Comparison of ENCODE assay signal across 9 mouse cellular contexts in the genomic region with DNA sequence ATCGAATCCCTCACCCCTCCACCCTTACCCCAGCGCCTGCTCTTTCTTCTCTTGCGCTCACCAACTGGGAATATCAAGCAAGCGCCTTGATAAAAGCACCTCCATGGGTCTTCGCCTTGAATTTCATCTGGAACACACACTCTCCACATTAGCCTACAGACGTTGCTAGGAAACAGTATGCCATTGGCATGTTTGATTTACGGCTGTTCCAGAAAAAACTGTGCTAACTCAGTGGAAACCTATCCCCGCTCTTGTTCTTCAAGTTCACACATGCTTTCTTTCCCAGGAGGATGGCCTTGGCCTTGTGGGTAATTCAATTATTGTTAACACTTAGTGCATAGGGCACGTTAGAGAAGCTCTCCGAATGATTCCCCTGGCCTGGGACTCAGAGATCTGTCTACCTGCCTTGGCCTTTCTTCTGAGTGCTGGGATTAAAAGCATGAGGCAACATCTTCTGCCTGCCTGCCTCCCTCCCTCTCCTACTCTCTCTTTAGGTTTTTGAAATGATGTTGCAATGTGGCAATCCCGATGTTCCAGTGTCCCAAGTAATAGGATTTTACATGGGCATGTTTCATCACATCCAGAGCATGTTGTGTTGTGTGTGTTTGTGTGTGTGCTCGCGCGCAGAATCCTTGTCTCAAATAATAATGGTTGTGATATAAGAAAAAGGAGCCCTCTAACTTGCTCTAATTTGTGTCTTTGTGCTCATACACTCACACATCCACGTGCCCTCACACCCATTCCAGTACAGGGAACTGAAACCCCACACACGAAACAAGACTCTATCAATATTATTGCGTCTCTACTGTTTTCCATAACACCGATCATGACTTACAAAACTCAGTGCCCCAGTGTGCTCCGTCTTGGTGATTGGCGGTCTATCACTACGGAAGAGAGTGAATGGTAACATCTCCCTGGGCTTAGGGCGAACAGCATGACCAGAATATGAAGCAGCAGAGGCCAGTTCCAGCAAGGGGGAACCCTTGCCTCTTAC. TPM values are rescaled to one million over a fixed set of nuclear protein-coding genes. Genes with fewer than 3 reads are reported as not detected.
DNase-seq lines count a peak whose midpoint lies in the region; ATAC-seq and TF ChIP-seq lines count a peak whose summit lies in the region.
"Had no signal": no experiment of that assay in that cellular context is flagged by ENCODE, and none has a peak within 500 bp of the region (broad histone marks: within the 10 kb centered on the region; RNA-seq: fewer than 3 reads in every experiment).

No protein-coding gene starts in this region.

- H3K4me2 ChIP-seq in neural tube, embryonic 11.5 days (ENCODE audit: low read depth) = peak overlapping the region; percentile 92; the same call in 1 of the 2 replicates
- peak overlapping the region; percentile 27 for H3K4me2 ChIP-seq in forebrain, embryonic 16.5 days (ENCODE audit: low read length)
- peak overlapping the region; percentile 86 for H3K4me2 ChIP-seq in liver, embryonic 14.5 days (ENCODE audit: low read depth)
- H3K4me2 ChIP-seq in stomach, embryonic 16.5 days (ENCODE audit: low read depth, low read length) = peak overlapping the region; percentile 23; the same call in 1 of the 2 replicates

- no peaks in the 10 kb centered on the region for H3K9me3 ChIP-seq in neural tube, embryonic 11.5 days (ENCODE audit: control insufficient read depth, low read length)
- no peaks in the 10 kb centered on the region for H3K9me3 ChIP-seq in forebrain, embryonic 16.5 days (ENCODE audit: control insufficient read depth, low read length)
- H3K9me3 ChIP-seq in liver, embryonic 14.5 days (ENCODE audit: control insufficient read depth, low read length) = no peaks in the 10 kb centered on the region
- no peaks in the 10 kb centered on the region for H3K9me3 ChIP-seq in stomach, embryonic 16.5 days (replicated peaks; ENCODE audit: control insufficient read depth, low read length)

- H3K9ac ChIP-seq in neural tube, embryonic 11.5 days (ENCODE audit: low read length) = no peak overlapping the region
- no peak overlapping the region for H3K9ac ChIP-seq in forebrain, embryonic 16.5 days (replicated peaks; ENCODE audit: low read depth, low read length)
- no peak overlapping the region for H3K9ac ChIP-seq in liver, embryonic 14.5 days (replicated peaks)
- H3K9ac ChIP-seq in stomach, embryonic 16.5 days (ENCODE audit: low read length) = no peak overlapping the region

- peak; percentile 60 for DNase-seq in neural tube, embryonic 11.5 days (ENCODE audit: low spot score)
- DNase-seq in neural tube, embryonic 10.5 days (ENCODE audit: extremely low spot score, low spot score) = no peak
- DNase-seq in liver, embryonic 14.5 days (ENCODE audit: low read depth in 3 of 3, low spot score in 3 of 3) = no peak
- DNase-seq in cerebellum, adult 9-10 months = no peak
- DNase-seq in right cerebral cortex, postnatal 25 days = no peak

- H3K27me3 ChIP-seq in neural tube, embryonic 11.5 days (ENCODE audit: control insufficient read depth, insufficient read depth, low read length) = no peaks in the 10 kb centered on the region
- no peaks in the 10 kb centered on the region for H3K27me3 ChIP-seq in forebrain, embryonic 16.5 days (replicated peaks; ENCODE audit: control insufficient read depth, insufficient read depth, low read length)
- H3K27me3 ChIP-seq in liver, embryonic 14.5 days (ENCODE audit: control insufficient read depth, insufficient read depth, low read length) = no peaks in the 10 kb centered on the region
- H3K27me3 ChIP-seq in stomach, embryonic 16.5 days (ENCODE audit: control insufficient read depth, insufficient read depth, low read length) = no peaks in the 10 kb centered on the region
- H3K27me3 ChIP-seq: Patski had no signal

- WGBS in neural tube, embryonic 11.5 days = 71% methylated on average over 22 of the region's 22 CpGs
- WGBS in forebrain, embryonic 16.5 days = 61% methylated on average over 22 of the region's 22 CpGs
- 65% methylated on average over 22 of the region's 22 CpGs for WGBS in liver, embryonic 14.5 days (ENCODE audit: insufficient replicate concordance)
- WGBS in stomach, embryonic 16.5 days = 78% methylated on average over 22 of the region's 22 CpGs

- no peak overlapping the region for H3K27ac ChIP-seq in neural tube, embryonic 11.5 days (ENCODE audit: low read depth, low read length)
- 0 out of 2 replicates have a peak overlapping the region, but pooled peaks have one; percentile 13 for H3K27ac ChIP-seq in forebrain, embryonic 16.5 days (ENCODE audit: low read length)
- H3K27ac ChIP-seq in liver, embryonic 14.5 days = no peak overlapping the region
- H3K27ac ChIP-seq in stomach, embryonic 16.5 days (ENCODE audit: low read length) = peak overlapping the region; percentile 22; the same call in 1 of the 2 replicates

- no peak overlapping the region for H3K4me3 ChIP-seq in neural tube, embryonic 11.5 days (ENCODE audit: low read depth, low read length)
- H3K4me3 ChIP-seq in forebrain, embryonic 16.5 days (replicated peaks; ENCODE audit: low read length) = no peak overlapping the region; the same call in 1 of the 2 replicates
- peak overlapping the region; percentile 69 to 73 for H3K4me3 ChIP-seq in liver, embryonic 14.5 days (ENCODE audit: insufficient read depth in 1 of 2, low read depth in 2 of 2, low read length in 2 of 2)
- no peak overlapping the region for H3K4me3 ChIP-seq in stomach, embryonic 16.5 days (replicated peaks; ENCODE audit: low read length)

- no peak for TF ChIP-seq CTCF in liver, embryonic 14.5 days (IDR thresholded peaks at IDR 0.05; ENCODE audit: low read depth)

- no peaks in the 10 kb centered on the region for H3K36me3 ChIP-seq in neural tube, embryonic 11.5 days (ENCODE audit: control insufficient read depth, insufficient read depth, low read length)
- H3K36me3 ChIP-seq in forebrain, embryonic 16.5 days (ENCODE audit: control insufficient read depth, insufficient read depth) = no peaks in the 10 kb centered on the region
- H3K36me3 ChIP-seq in liver, embryonic 14.5 days (replicated peaks; ENCODE audit: control insufficient read depth, insufficient read depth, low read depth) = peaks cover 4% of the 10 kb centered on the region; the same call in 1 of the 2 replicates
- no peaks in the 10 kb centered on the region for H3K36me3 ChIP-seq in stomach, embryonic 16.5 days (ENCODE audit: control insufficient read depth, insufficient read depth, low read length)

- no peak for TF ChIP-seq EP300 in liver, embryonic 14.5 days (IDR thresholded peaks at IDR 0.05; ENCODE audit: low read depth)

- H3K4me1 ChIP-seq in neural tube, embryonic 11.5 days (ENCODE audit: control insufficient read depth, insufficient read depth, low read length) = peaks cover 24% of the 10 kb centered on the region
- H3K4me1 ChIP-seq in forebrain, embryonic 16.5 days (replicated peaks; ENCODE audit: control insufficient read depth, insufficient read depth, low read length) = peaks cover 29% of the 10 kb centered on the region
- H3K4me1 ChIP-seq in liver, embryonic 14.5 days (replicated peaks; ENCODE audit: control insufficient read depth in 2 of 2, insufficient read depth in 2 of 2, low read length in 1 of 2) = peaks cover 5 to 35% of the 10 kb centered on the region in 2 experiments
- peaks cover 22% of the 10 kb centered on the region for H3K4me1 ChIP-seq in stomach, embryonic 16.5 days (ENCODE audit: control insufficient read depth, insufficient read depth, low read length)

- ATAC-seq in neural tube, embryonic 11.5 days (ENCODE audit: insufficient read depth, low FRiP score, low TSS enrichment) = peak; percentile 32; the same call in 1 of the 2 replicates
- 0 out of 2 replicates have a peak, but pooled peaks have one; percentile 29 for ATAC-seq in forebrain, embryonic 16.5 days
- ATAC-seq in liver, embryonic 14.5 days (ENCODE audit: insufficient read depth) = no peak
- ATAC-seq in stomach, embryonic 16.5 days (ENCODE audit: insufficient read depth, low FRiP score) = no peak
- ATAC-seq in inflammation-experienced regulatory T-cells, adult 6 months = no peak
- ATAC-seq: Patski had no signal

RNA-seq across cellular contexts. Expression of gene Phgdh, which starts 2.8 kb away (rescaled TPM):
- polyA plus RNA-seq in neural tube, embryonic 11.5 days (2014; fragmentation: Nextera tagmentation; extraction: Ambion mirVana) = 315 and 321 TPM in 2 replicates
- polyA plus RNA-seq in forebrain, embryonic 16.5 days (2015; fragmentation: Nextera tagmentation; extraction: Ambion mirVana) = 168 and 190 TPM in 2 replicates
- polyA plus RNA-seq in liver, embryonic 14.5 days (2012; rRNA removed) = 114 and 121 TPM in 2 replicates
- polyA plus RNA-seq in liver, embryonic 14.5 days (2014; fragmentation: Nextera tagmentation; extraction: Ambion mirVana) = 207 and 218 TPM in 2 replicates
- polyA plus RNA-seq in stomach, embryonic 16.5 days (2015; fragmentation: Nextera tagmentation; extraction: Ambion mirVana) = 222 and 234 TPM in 2 replicates
- polyA plus RNA-seq in inflammation-experienced regulatory T-cells, adult 6 months (2017; shearing (Covaris generic)) = 100 to 1,000 TPM in 2 of 3 experiments, 10 to 100 TPM in 1; 88.7 to 105 (median 101) TPM

RNA-seq across cellular contexts. Expression of gene Zfp697, which starts 45.3 kb away (rescaled TPM):
- 11.7 TPM in 2 replicates for polyA plus RNA-seq in neural tube, embryonic 11.5 days (2014; fragmentation: Nextera tagmentation; extraction: Ambion mirVana)
- 14.7 and 18.1 TPM in 2 replicates for polyA plus RNA-seq in forebrain, embryonic 16.5 days (2015; fragmentation: Nextera tagmentation; extraction: Ambion mirVana)
- polyA plus RNA-seq in liver, embryonic 14.5 days (2012; rRNA removed) = 1.4 and 1.7 TPM in 2 replicates
- 1.6 and 2.4 TPM in 2 replicates for polyA plus RNA-seq in liver, embryonic 14.5 days (2014; fragmentation: Nextera tagmentation; extraction: Ambion mirVana)
- polyA plus RNA-seq in stomach, embryonic 16.5 days (2015; fragmentation: Nextera tagmentation; extraction: Ambion mirVana) = 4.7 and 5.4 TPM in 2 replicates
- not detected for polyA plus RNA-seq in inflammation-experienced regulatory T-cells, adult 6 months (2017; shearing (Covaris generic))

RNA-seq across cellular contexts. Expression of gene Hmgcs2, which starts 56.7 kb away (rescaled TPM):
- polyA plus RNA-seq in neural tube, embryonic 11.5 days (2014; fragmentation: Nextera tagmentation; extraction: Ambion mirVana) = 0.34 and 0.85 TPM in 2 replicates
- 10.8 and 12.8 TPM in 2 replicates for polyA plus RNA-seq in forebrain, embryonic 16.5 days (2015; fragmentation: Nextera tagmentation; extraction: Ambion mirVana)
- polyA plus RNA-seq in liver, embryonic 14.5 days (2012; rRNA removed) = 30.7 and 32.1 TPM in 2 replicates
- polyA plus RNA-seq in liver, embryonic 14.5 days (2014; fragmentation: Nextera tagmentation; extraction: Ambion mirVana) = 81.2 and 85.7 TPM in 2 replicates
- 91.5 and 93.3 TPM in 2 replicates for polyA plus RNA-seq in stomach, embryonic 16.5 days (2015; fragmentation: Nextera tagmentation; extraction: Ambion mirVana)
- polyA plus RNA-seq in inflammation-experienced regulatory T-cells, adult 6 months (2017; shearing (Covaris generic)) = not detected

Comparison
In these comparisons a context has a peak if more than half of its experiments do, and no peak if none do; other contexts are left out.
1. ATAC-seq: peak in neural tube, embryonic 11.5 days (single experiment) and forebrain, embryonic 16.5 days (single experiment); none in liver, embryonic 14.5 days (single experiment), stomach, embryonic 16.5 days (single experiment) and inflammation-experienced regulatory T-cells, adult 6 months (single experiment).
2. H3K27ac ChIP-seq: peak in forebrain, embryonic 16.5 days (single experiment) and stomach, embryonic 16.5 days (single experiment); none in neural tube, embryonic 11.5 days (single experiment) and liver, embryonic 14.5 days (single experiment).
3. H3K4me2 ChIP-seq: peak in every context shown above with its lines; median percentile 92 in neural tube, embryonic 11.5 days; 86 in liver, embryonic 14.5 days; 27 in forebrain, embryonic 16.5 days; 23 in stomach, embryonic 16.5 days.
4. H3K4me3 ChIP-seq: peak in liver, embryonic 14.5 days (2 of 2); none in neural tube, embryonic 11.5 days (single experiment), forebrain, embryonic 16.5 days (single experiment) and stomach, embryonic 16.5 days (single experiment).